Mouse (Mus musculus): Measurements from ENCODE around the gene Foxp1.

Foxp1 gene

GRCm38 (mm10) chr6:99394801-99395200, 127.7 kb downstream of the Foxp1 start:
- DNase-seq (ENCODE audit: low read depth, low spot score) = no peak

- no peak for DNase-seq (ENCODE audit: low read depth, low spot score)
Measured at GRCm38 (mm10) chr6:99392484-99392883, 130.0 kb downstream of the Foxp1 start.

GRCm38 (mm10) chr6:99388741-99389675, 133.5 kb downstream of the Foxp1 start:
- no peak for DNase-seq (ENCODE audit: low read depth, low spot score)

- no peak for DNase-seq (ENCODE audit: low read depth, low spot score)
Measured at GRCm38 (mm10) chr6:99388023-99388422, 134.5 kb downstream of the Foxp1 start.

GRCm38 (mm10) chr6:99385059-99385604, 137.4 kb downstream of the Foxp1 start:
- no peak for DNase-seq (ENCODE audit: low read depth, low spot score)

- no peak for DNase-seq (ENCODE audit: low read depth, low spot score)
Measured at GRCm38 (mm10) chr6:99383846-99384472, 138.6 kb downstream of the Foxp1 start.

GRCm38 (mm10) chr6:99380146-99380545, 142.4 kb downstream of the Foxp1 start:
- DNase-seq (ENCODE audit: low read depth, low spot score) = no peak

- no peak for DNase-seq (ENCODE audit: low read depth, low spot score)
Measured at GRCm38 (mm10) chr6:99378997-99379710, 143.4 kb downstream of the Foxp1 start.

- no peak for DNase-seq (ENCODE audit: low read depth, low spot score)
Measured at GRCm38 (mm10) chr6:99377716-99378115, 144.8 kb downstream of the Foxp1 start.

GRCm38 (mm10) chr6:99377131-99377530, 145.4 kb downstream of the Foxp1 start:
- DNase-seq (ENCODE audit: low read depth, low spot score) = no peak

GRCm38 (mm10) chr6:99376721-99377120, 145.8 kb downstream of the Foxp1 start:
- no peak for DNase-seq (ENCODE audit: low read depth, low spot score)

- DNase-seq (ENCODE audit: low read depth, low spot score) = no peak
Measured at GRCm38 (mm10) chr6:99375865-99376264, 146.7 kb downstream of the Foxp1 start.

GRCm38 (mm10) chr6:99375376-99375775, 147.1 kb downstream of the Foxp1 start:
- DNase-seq (ENCODE audit: low read depth, low spot score) = no peak

- no peak for DNase-seq (ENCODE audit: low read depth, low spot score)
Measured at GRCm38 (mm10) chr6:99374448-99375271, 147.9 kb downstream of the Foxp1 start.

GRCm38 (mm10) chr6:99372427-99372826, 150.1 kb downstream of the Foxp1 start:
- no peak for DNase-seq (ENCODE audit: low read depth, low spot score)

GRCm38 (mm10) chr6:99372016-99372415, 150.5 kb downstream of the Foxp1 start:
- DNase-seq (ENCODE audit: low read depth, low spot score) = no peak

- no peak for DNase-seq (ENCODE audit: low read depth, low spot score)
Measured at GRCm38 (mm10) chr6:99369931-99370330, 152.6 kb downstream of the Foxp1 start.

- DNase-seq (ENCODE audit: low read depth, low spot score) = no peak
Measured at GRCm38 (mm10) chr6:99369156-99369555, 153.4 kb downstream of the Foxp1 start.

GRCm38 (mm10) chr6:99368118-99368753, 154.3 kb downstream of the Foxp1 start:
- DNase-seq (ENCODE audit: low read depth, low spot score) = no peak

GRCm38 (mm10) chr6:99364545-99364944, 158.0 kb downstream of the Foxp1 start:
- DNase-seq (ENCODE audit: low read depth, low spot score) = no peak

GRCm38 (mm10) chr6:99360581-99360980, 161.9 kb downstream of the Foxp1 start:
- DNase-seq (ENCODE audit: low read depth, low spot score) = no peak

All from embryo, embryonic 11.5 days (tissue).